Mouse (Mus musculus) thymus, adult 18-20 months (tissue): Measurements from ENCODE around the gene Calu.
"Not testable (repeated sequence)": the region's sequence is repeated elsewhere in the genome, so short reads cannot be mapped to it uniquely, and the experiment has no call there.

ENCODE experiments used
- DNase-seq, 2 experiments: peaks; one replicate each; pipeline ENCODE4 v3.0.0; 2022; ENCODE audit warnings: mixed read lengths in 2 of 2

Gene Calu

DNA sequence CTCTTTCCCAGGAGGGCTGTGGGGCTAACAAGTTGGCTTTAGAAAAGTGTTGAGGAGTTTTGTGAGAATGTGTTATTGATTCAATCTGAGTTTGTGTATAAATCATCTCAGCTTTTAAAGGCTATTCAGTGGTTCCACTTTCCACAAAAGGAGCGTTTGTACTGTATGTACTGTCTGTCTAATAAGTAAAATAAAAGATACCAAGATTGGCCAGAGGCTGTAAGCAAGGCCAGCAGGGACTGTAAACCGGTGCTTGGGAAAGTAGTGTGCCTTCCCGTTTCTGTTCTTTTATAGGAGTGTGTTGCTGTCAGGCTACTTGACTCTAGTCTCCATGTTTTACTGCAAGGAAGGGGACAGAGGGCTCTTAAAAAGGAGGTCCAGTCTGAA is 15.3 kb downstream of the Calu start:
- no peak for DNase-seq

GRCm38 (mm10) chr6:29365277-29365676 is 17.4 kb downstream of the Calu start:
- no peak for DNase-seq

- DNase-seq, result no peak
Observed at GRCm38 (mm10) chr6:29377386-29377785, 29.5 kb downstream of the Calu start.

DNA sequence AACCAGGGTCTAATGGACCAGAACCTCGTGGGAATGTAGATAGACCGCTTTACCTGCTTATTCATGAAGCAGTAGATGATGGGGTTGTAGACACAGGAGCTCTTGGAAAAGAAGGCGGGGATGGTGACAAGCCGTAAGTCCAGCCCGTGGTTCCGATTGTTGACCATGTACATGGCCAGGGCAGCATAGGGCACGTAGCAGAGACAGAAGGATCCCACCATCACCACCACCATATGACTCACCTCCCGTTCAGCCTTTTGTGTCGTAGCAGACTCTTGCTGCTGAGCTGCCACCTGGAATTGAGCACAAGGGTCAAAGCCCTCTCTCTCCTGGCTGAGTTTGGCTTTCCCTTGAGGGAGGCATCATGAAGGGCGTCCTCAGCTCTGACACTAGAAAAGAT is 30.8 kb downstream of the Calu start:
- no peak for DNase-seq

DNA sequence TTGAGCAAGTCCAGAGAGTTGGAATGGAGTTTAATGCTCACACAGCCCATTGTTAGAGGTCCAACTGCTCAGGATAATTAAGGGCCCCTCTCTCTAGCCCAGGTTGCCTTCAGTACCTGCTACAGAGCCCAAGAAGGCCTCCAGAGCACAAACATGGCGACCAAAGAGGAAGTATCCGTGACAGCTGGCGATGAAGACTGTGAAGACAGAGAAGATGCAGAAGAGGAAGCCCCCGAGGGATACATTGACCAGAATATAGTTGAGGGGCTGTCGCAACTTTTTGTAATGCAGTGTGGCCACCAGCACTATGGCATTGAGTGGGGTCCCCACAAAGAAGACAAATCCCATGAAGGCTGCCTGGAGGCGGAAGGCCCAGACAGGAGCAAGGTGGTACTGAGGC is 32.1 kb downstream of the Calu start:
- no peak for DNase-seq

DNA sequence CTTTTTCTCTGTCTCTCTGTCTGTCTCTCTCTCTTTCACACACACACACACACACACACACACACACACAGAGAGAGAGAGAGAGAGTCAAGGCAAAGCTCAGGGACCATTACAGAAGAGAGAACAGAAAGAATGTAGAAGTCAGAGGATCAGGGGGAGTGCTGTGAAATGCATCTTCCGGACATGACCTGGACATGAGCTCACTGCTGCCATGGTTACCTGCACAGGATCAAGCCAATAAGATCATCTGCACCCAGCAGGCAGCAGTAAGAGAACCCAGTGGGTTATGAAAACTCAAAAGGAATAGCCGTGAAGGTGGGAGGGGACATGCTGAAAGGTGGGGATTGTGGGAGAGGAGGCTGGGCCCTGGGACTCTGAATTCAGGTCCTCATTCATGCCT is 34.6 kb downstream of the Calu start:
- no peak for DNase-seq

GRCm38 (mm10) chr6:29388052-29388518 is 40.2 kb downstream of the Calu start, which contains the start of gene Opn1sw:
Gene Opn1sw, minus strand, starts transcription at chr6:29388468.
- no peak for DNase-seq

DNA sequence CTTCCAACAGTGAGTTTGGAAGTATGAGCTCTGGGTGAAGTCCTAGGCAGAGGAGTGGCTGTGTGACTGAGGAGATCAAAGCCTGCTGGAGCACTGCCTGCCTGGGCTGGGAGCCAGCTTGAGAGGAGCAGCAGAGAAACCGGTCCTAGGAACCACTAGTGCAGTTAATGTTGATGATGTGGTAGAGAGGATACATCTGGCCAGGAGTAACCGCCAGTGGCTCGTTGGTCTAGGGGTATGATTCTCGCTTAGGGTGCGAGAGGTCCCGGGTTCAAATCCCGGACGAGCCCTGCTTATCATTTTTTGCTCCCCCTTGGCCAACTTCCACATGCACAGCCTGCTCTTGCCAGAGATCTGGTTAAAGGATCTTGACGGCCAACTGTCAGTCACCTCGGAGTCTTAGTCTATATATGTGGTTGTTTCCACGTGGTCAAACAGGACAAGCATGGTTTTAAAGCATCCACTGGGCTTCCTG is 40.8 kb downstream of the Calu start:
- DNase-seq, result peak in 1 of 2 experiments; percentile 12

- DNase-seq, result no peak
Observed at GRCm38 (mm10) chr6:29389425-29389824, 41.6 kb downstream of the Calu start.

- DNase-seq, result not testable (repeated sequence)
Observed at GRCm38 (mm10) chr6:29390500-29390899, 42.6 kb downstream of the Calu start.

GRCm38 (mm10) chr6:29391241-29391640 is 43.4 kb downstream of the Calu start:
- not testable (repeated sequence) for DNase-seq

- no peak for DNase-seq
Observed at GRCm38 (mm10) chr6:29391802-29392201, 43.9 kb downstream of the Calu start.

- DNase-seq, result no peak
Observed at GRCm38 (mm10) chr6:29394286-29394685, 46.4 kb downstream of the Calu start.

DNA sequence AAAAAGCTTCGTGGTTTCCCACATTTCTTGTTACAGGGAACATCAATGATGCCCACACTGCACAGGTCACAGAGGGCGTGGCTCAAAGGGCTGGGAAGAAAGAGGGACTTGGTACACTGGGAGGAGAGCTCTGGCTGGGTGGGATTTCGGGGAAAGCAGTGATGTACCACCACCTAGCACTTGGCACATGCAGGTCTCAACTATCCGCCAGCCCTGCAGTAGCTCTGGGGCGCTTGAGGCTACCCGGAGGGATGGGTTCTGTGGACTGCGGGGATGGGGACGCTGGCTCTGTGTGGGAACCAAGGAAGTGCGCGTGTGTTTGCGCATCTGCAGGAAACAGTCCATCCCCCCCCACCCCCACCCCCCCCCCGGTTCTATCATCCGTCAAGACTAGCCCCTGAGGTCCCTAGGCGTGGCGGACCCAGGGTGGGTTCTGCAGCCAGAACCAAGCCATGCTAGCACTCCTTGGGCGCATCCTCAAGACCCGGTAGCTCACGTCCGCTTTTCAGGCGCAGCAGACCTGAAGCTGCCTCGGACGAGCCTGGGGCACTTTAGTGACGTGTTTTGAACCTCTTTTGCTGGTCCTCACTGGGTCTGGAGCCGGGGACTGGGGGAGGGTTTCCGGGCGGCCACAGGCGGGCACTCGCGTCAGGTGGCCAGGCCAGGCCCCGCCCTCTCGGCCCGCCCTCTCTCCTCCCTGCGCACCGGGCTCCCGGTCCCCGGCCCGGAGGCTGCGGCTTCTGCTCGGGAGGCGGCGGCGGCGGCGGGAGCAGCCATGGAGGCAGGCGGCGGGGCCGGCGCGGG is 48.2 kb downstream of the Calu start, which contains the start of gene Ccdc136:
Gene Ccdc136 (plus strand): TSS at position 400 of the 804 bp plus-strand sequence.
- no peak for DNase-seq

DNA sequence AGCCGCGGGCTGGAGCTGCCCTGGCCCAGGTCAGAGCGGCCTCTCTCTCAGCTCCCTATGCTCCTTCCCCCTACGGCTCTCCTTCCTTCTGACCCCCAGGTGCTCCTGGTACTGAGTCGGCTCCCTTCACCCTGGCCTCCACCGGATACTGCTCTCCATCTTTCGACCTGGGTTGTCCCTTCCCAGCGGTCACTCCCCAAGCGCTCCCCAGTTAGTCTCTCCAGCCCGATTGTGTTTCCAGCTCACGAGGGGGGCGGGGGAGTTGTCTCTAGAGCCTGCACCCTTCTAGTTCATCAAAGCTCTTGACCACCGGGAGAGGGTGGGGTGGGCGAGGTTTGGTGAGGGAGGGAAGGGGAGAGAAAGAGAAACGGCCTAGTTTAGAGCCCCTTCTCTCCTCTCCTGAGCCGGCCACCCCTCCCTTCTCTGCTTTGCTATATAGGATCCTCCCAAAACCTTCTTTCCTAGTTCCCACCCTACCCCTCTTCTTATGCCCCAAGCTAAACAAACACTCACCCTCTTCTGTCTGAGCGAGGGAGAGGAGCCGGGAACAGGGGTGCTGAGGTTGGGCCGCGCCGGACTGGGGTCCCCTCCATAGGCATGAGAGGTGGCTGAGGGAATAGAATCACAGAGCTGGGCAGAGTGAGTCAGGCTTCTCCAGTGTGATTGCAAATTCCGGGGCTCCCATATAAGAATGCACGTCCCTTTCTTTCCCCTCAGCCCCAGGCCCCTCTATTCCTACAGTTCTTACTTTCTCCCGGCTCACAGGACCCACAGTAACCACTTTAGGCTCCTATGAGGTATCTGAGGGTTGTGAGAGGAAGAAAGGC is 49.1 kb downstream of the Calu start:
- DNase-seq, result no peak

DNA sequence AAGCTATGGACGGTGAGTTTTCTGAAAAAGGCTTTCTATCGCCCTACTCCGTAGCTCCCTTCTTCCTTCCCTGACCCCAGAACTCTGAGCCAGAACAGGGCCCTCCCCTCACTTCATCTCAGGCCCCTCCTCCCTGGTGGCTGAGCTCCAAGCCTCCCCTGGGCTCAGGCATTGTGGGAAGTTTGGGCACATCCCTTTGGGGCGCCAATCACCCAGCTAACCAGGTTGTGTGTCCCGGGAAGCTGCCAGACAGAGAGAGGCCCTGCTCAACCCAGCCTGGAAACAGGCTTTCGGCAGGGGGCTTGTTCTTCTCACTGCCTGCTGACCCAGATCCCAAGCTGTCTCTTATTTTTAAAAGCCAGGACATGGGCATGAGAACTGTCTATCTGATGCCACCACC is 49.7 kb downstream of the Calu start:
- DNase-seq, result no peak

GRCm38 (mm10) chr6:29399851-29400250 is 52.0 kb downstream of the Calu start:
- no peak for DNase-seq

- DNase-seq, result no peak
Observed at GRCm38 (mm10) chr6:29402693-29403342, 54.9 kb downstream of the Calu start.

GRCm38 (mm10) chr6:29406412-29406811 is 58.5 kb downstream of the Calu start:
- DNase-seq, result no peak

GRCm38 (mm10) chr6:29415446-29415845 is 67.6 kb downstream of the Calu start:
- DNase-seq, result peak in 1 of 2 experiments; percentile 27

DNA sequence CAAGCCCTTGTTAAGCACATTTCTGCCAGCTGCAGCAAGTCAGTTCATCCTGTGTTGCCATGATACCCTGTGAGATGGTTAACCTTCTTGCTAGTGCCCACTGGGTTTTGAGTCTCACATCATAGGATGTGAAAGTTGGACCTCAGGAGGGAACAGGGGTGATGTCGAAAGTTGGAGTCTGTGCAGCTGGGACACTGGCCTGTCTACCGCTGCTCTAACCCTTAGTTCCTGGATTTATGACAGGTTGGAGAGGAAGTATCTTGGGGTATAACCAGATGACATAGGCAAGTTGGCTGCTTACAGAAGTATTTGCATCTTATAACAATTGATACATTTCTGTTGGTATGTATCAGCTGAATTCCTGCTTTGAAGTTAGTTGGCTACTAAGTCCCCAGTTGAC is 72.7 kb downstream of the Calu start:
- DNase-seq, result no peak

DNA sequence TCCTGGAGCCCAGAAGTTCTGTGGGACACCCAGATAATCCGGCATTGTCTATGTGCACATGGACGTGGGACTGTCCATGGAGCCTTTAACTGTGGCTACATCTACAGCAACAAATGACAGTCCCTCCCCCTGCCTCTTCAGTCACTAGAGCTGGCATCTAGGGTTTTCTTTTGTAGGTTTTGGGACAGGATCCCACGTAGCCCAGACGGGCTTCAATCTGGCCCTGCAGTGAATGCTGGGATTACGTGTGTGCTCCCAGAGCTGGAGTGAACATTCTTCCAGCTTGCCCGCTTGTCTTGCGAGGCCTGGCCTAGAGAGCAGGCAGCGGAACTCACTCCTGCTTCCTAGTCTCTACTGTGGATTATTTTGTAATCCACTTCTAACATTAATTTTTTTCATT is 77.2 kb downstream of the Calu start:
- DNase-seq, result no peak

DNA sequence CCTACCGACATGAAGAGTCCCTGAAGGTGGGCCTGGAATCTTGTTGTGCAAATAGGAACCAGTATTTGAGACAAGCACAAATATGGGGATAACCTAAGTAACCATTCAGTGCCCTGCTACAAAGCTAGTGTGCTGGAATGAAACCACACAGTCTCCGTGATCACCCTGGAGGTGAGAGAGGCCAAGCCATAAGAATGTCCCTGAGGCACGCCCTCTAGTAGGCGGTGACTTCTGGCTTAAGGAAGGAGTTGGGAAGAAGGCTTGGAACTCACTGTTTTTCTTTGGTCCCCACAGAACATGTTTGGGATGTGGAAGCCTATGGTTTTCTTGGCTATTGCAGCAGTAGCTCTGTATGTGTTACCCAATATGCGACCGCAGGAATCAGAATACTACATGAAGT is 78.5 kb downstream of the Calu start:
- DNase-seq, result no peak
